Mouse (Mus musculus): ENCODE measurements around the gene Tmem86b.
A peak's percentile ranks its signal among the peaks of the same experiment; 100 is the strongest.
"Not testable (repeated sequence)": the region's sequence is repeated elsewhere in the genome, so short reads cannot be mapped to it uniquely, and the experiment has no call there.

Tmem86b gene

GRCm38 (mm10) chr7:4647291-4647690 is 16.1 kb upstream of the Tmem86b start:
- DNase-seq: no peak

- no peak for DNase-seq
Observed at GRCm38 (mm10) chr7:4646806-4647205, 15.6 kb upstream of the Tmem86b start.

GRCm38 (mm10) chr7:4643225-4643624 is 12.0 kb upstream of the Tmem86b start:
- no peak for DNase-seq

GRCm38 (mm10) chr7:4641956-4642355 is 10.7 kb upstream of the Tmem86b start:
- DNase-seq: no peak

- DNase-seq: no peak
Observed at GRCm38 (mm10) chr7:4641155-4641554, 9.9 kb upstream of the Tmem86b start.

GRCm38 (mm10) chr7:4636179-4636578 is 5.0 kb upstream of the Tmem86b start:
- DNase-seq: no peak

- DNase-seq: no peak
Observed at GRCm38 (mm10) chr7:4630198-4630597, 1.0 kb downstream of the Tmem86b start.

GRCm38 (mm10) chr7:4629586-4629985 is 1.6 kb downstream of the Tmem86b start:
- peak; percentile 22 to 38 for DNase-seq

- no peak for DNase-seq
Observed at GRCm38 (mm10) chr7:4625928-4626327, 5.3 kb downstream of the Tmem86b start.

GRCm38 (mm10) chr7:4624343-4624742 is 6.9 kb downstream of the Tmem86b start:
- DNase-seq: no peak

GRCm38 (mm10) chr7:4623544-4624189 is 7.6 kb downstream of the Tmem86b start:
- DNase-seq: peak; percentile 66 to 73

GRCm38 (mm10) chr7:4619979-4620378 is 11.2 kb downstream of the Tmem86b start:
- no peak for DNase-seq

GRCm38 (mm10) chr7:4613740-4614403 is 17.4 kb downstream of the Tmem86b start:
- DNase-seq: no peak

- DNase-seq: no peak
Observed at GRCm38 (mm10) chr7:4612956-4613355, 18.3 kb downstream of the Tmem86b start.

- DNase-seq: no peak
Observed at GRCm38 (mm10) chr7:4612386-4612785, 18.8 kb downstream of the Tmem86b start.

GRCm38 (mm10) chr7:4611921-4612341 is 19.3 kb downstream of the Tmem86b start:
- DNase-seq: peak in 1 of 2 experiments; percentile 46

GRCm38 (mm10) chr7:4611511-4611910 is 19.7 kb downstream of the Tmem86b start:
- DNase-seq: peak; percentile 76 to 78

GRCm38 (mm10) chr7:4608002-4608401 is 23.2 kb downstream of the Tmem86b start:
- DNase-seq: no peak

GRCm38 (mm10) chr7:4603873-4604272 is 27.3 kb downstream of the Tmem86b start, which contains the start of gene Ptprh:
Ptprh (minus strand) TSS chr7:4604041.
- no peak for DNase-seq

GRCm38 (mm10) chr7:4602969-4603368 is 28.3 kb downstream of the Tmem86b start:
- no peak for DNase-seq

GRCm38 (mm10) chr7:4597046-4597445 is 34.2 kb downstream of the Tmem86b start:
- not testable (repeated sequence) for DNase-seq

- not testable (repeated sequence) for DNase-seq
Observed at GRCm38 (mm10) chr7:4581481-4581880, 49.7 kb downstream of the Tmem86b start.

All from cerebellum, postnatal 10 days (tissue).